Mouse (Mus musculus): ENCODE results near the gene Pih1d1.

- no peak for TF ChIP-seq MAFK (IDR thresholded peaks at IDR 0.05; ENCODE audit: insufficient read depth, low read depth, low read length)
- TF ChIP-seq CHD2 (IDR thresholded peaks at IDR 0.05; ENCODE audit: low read depth, low read length), result no peak
- TF ChIP-seq ZNF384 (IDR thresholded peaks at IDR 0.05; ENCODE audit: low read depth, low read length), result no peak
- TF ChIP-seq ZC3H11A (IDR thresholded peaks at IDR 0.05; ENCODE audit: borderline replicate concordance, low read depth, low read length), result no peak
- TF ChIP-seq HCFC1 (IDR thresholded peaks at IDR 0.05; ENCODE audit: borderline replicate concordance, insufficient read depth, low read length), result no peak
Observed at GRCm38 (mm10) chr7:45135370-45135769, 18.7 kb upstream of the Pih1d1 start.
